Mouse (Mus musculus) macrophage (primary cell): Measurements from ENCODE around the gene Csdc2. TPM values are rescaled to one million over a fixed set of nuclear protein-coding genes. Genes with fewer than 3 reads are reported as not detected.

ENCODE experiments used
- H3K27ac ChIP-seq: fragments of 350-480 bp; formaldehyde crosslinking; 2 replicates; pipeline ENCODE4 v1.9.0; 2021
- H3K36me3 ChIP-seq: fragments of 350-480 bp; formaldehyde crosslinking; 2 replicates; pipeline ENCODE4 v1.9.0; 2021; ENCODE audit errors: inconsistent target
- H3K4me3 ChIP-seq: fragments of 350-480 bp; formaldehyde crosslinking; 2 replicates; pipeline ENCODE4 v1.9.0; 2021; ENCODE audit errors: inconsistent target
- H3K79me2 ChIP-seq: fragments of 350-480 bp; formaldehyde crosslinking; 2 replicates; pipeline ENCODE4 v1.9.0; 2021; ENCODE audit errors: inconsistent target
- WGBS: methylation state at CpG from one replicate; pipeline ENCODE4 v1.1.7; 2026; ENCODE audit warnings: inconsistent platforms; ENCODE audit not compliant: missing documents; 5-methylcytosine and 5-hydroxymethylcytosine counted together
- polyA plus RNA-seq: library from polyadenylated mRNA; stranded (reverse); fragments of 250-400 nt; gene quantifications from 3 replicates; pipeline ENCODE4 v1.2.4, GENCODE M21; 2018; ENCODE audit warnings: inconsistent platforms

Gene Csdc2
- polyA plus RNA-seq, 1 experiment from 2014 or later, result 0.10 TPM

- Histone ChIP-seq H3K36me3 (peaks cover 60% of the 10 kb centered on the region), H3K27ac (no peak overlapping the region)
- 89% methylated on average over 5 of the region's 5 CpGs for WGBS
These were observed 20.9 kb upstream of the Csdc2 start for GRCm38 (mm10) chr15:81915663-81916062.

DNA sequence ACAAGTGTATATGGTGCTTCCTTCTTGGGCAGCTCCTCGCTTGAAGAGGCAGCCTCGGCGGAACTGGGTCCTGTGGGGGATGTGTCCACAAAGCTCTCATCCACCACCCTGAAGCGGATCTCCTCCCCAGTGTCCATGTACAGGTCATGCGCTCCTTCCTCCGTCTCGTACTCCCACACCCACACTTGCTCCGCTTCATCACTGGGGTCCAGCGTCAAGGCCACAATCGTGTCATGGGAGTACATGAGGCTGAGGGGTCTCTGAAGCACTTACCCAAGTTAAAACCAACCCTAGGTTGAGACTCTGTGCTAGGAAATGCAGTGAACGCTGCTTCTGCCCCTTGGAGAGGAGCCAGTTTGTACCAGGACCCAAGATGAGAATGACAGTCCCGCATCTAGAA lies 19.4 kb upstream of the Csdc2 start:
- Histone ChIP-seq H3K36me3 (peaks cover 44% of the 10 kb centered on the region), H3K27ac (no peak overlapping the region), H3K79me2 (no peaks in the 10 kb centered on the region), H3K4me3 (no peak overlapping the region)
- WGBS, result 87% methylated on average over 12 of the region's 12 CpGs

More at GRCm38 (mm10) chr15:81915663-81916062, 20.9 kb upstream of the Csdc2 start:
- Histone ChIP-seq H3K4me3 (no peak overlapping the region), H3K79me2 (no peaks in the 10 kb centered on the region)

GRCm38 (mm10) chr15:81917621-81918463 lies 18.7 kb upstream of the Csdc2 start:
- H3K4me3 ChIP-seq, result no peak overlapping the region
- WGBS, result 73% methylated on average over 6 of the region's 6 CpGs
- H3K79me2 ChIP-seq, result no peaks in the 10 kb centered on the region
- H3K27ac ChIP-seq, result no peak overlapping the region
- H3K36me3 ChIP-seq, result peaks cover 38% of the 10 kb centered on the region

DNA sequence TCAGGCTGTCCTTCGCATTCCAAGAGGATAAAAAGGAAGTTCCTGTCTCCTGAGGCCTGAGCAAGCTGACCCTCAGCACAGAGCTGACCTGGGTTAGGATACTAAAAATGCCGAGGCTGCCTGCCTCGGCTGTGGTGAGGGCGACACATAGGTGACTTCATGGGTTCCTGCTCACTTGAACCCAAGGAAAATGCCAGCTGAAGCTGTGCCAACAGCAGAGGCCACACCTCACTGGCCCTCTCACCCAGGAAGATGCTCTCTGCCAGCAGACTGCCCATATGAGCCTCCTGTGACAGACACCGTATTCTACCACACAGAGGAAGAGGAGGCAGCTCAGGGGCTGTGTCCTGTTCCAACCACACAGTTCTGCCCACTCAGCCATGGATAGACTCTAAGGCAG lies 17.5 kb upstream of the Csdc2 start:
- H3K36me3 ChIP-seq, result peaks cover 26% of the 10 kb centered on the region

DNA sequence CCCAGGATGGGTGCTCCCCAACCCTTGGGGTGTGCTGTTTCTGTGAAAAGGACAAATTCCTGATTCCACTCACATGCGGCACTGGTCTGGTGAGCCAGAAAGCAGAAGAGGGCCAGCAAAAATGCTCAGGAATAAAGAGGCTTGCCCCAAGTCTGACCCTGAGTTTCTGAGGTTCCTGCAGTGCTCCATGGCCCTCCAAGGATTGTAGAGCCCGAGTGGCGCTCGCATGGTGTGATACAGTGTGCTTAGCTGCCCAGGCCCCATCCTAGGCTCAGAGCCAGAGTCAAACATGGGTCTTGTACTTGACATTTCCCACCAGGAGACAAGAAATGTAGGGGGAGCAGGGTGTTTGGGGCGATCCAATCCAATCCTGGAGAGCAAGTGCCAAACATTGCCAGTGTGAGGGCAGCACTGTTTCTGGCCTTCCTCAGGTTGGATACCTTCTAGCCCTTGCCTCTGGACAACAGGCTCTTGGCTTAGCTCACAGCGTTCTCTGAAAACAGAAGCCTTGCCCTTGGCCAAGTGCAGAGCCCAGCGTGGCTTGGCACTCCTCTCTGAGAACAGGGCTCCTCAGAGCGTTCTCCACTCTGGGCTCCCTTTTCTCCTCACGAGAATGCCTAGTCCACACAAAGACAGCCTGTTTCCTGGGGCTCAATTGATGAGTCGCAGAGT lies 15.9 kb upstream of the Csdc2 start:
- Histone ChIP-seq H3K4me3 (no peak overlapping the region), H3K79me2 (peaks cover 11% of the 10 kb centered on the region; the same call in 1 of the 2 replicates), H3K36me3 (peaks cover 10% of the 10 kb centered on the region; the same call in 1 of the 2 replicates), H3K27ac (no peak overlapping the region)
- WGBS, result 96% methylated on average over 10 of the region's 10 CpGs

More for the DNA sequence above, 17.5 kb upstream of the Csdc2 start:
- Histone ChIP-seq H3K4me3 (no peak overlapping the region), H3K79me2 (peaks cover 5% of the 10 kb centered on the region; the same call in 1 of the 2 replicates), H3K27ac (no peak overlapping the region)
- WGBS, result 96% methylated on average over 5 of the region's 5 CpGs

- no peak overlapping the region for H3K27ac ChIP-seq
- H3K36me3 ChIP-seq, result peaks cover 4% of the 10 kb centered on the region; the same call in 1 of the 2 replicates
- 95% methylated on average over 5 of the region's 5 CpGs for WGBS
- H3K79me2 ChIP-seq, result peaks cover 11% of the 10 kb centered on the region; the same call in 1 of the 2 replicates
- H3K4me3 ChIP-seq, result no peak overlapping the region
These were observed 15.3 kb upstream of the Csdc2 start for GRCm38 (mm10) chr15:81921255-81921654.

GRCm38 (mm10) chr15:81924933-81925332 lies 11.6 kb upstream of the Csdc2 start:
- Histone ChIP-seq H3K4me3 (peak overlapping the region; percentile 38; the same call in 1 of the 2 replicates), H3K79me2 (peaks cover 11% of the 10 kb centered on the region; the same call in 1 of the 2 replicates), H3K27ac (no peak overlapping the region), H3K36me3 (no peaks in the 10 kb centered on the region)
- 87% methylated on average over 11 of the region's 11 CpGs for WGBS

GRCm38 (mm10) chr15:81925760-81926445 lies 10.7 kb upstream of the Csdc2 start, which contains the start of gene Polr3h:
TSS of gene Polr3h (minus strand) at chr15:81926240.
- under 1% methylated on average over 54 of the region's 54 CpGs for WGBS
- H3K36me3 ChIP-seq, result no peaks in the 10 kb centered on the region
- H3K27ac ChIP-seq, result no peak within 1 kb of the TSS

GRCm38 (mm10) chr15:81926446-81926822 lies 10.1 kb upstream of the Csdc2 start:
- H3K36me3 ChIP-seq, result no peaks in the 10 kb centered on the region
- 44% methylated on average over 9 of the region's 9 CpGs for WGBS
- H3K27ac ChIP-seq, result no peak overlapping the region
- H3K4me3 ChIP-seq, result no peak overlapping the region
- peaks cover 11% of the 10 kb centered on the region; the same call in 1 of the 2 replicates for H3K79me2 ChIP-seq

More at GRCm38 (mm10) chr15:81925760-81926445, 10.7 kb upstream of the Csdc2 start, which contains the start of gene Polr3h:
- peaks cover 11% of the 10 kb centered on the region; the same call in 1 of the 2 replicates for H3K79me2 ChIP-seq
- H3K4me3 ChIP-seq, result peak within 1 kb of the TSS; percentile 38

GRCm38 (mm10) chr15:81927741-81928140 lies 8.8 kb upstream of the Csdc2 start:
- Histone ChIP-seq H3K27ac (no peak overlapping the region), H3K36me3 (no peaks in the 10 kb centered on the region), H3K79me2 (peaks cover 11% of the 10 kb centered on the region; the same call in 1 of the 2 replicates), H3K4me3 (no peak overlapping the region)
- 18% methylated on average over 4 of the region's 4 CpGs for WGBS

DNA sequence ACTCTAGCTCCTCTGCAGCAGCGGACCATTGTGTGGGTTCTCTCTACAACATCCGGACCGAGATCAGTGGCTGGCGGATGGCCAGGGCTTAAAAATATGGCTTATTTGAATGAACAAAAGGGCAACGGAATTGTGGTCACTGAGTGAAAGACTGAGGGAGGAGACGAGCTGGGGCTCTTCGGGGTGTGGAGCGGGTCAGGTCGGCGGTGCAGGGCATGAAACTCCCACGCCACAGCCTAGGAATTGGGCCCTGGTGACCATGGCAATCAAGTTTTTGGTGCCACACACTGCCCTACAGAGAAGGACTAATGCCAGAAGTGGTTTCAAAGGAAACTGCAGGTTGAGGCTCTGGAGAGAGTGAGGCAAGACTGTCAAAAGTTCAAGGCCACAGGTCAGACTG lies 8.3 kb upstream of the Csdc2 start:
- Histone ChIP-seq H3K4me3 (no peak overlapping the region), H3K36me3 (no peaks in the 10 kb centered on the region), H3K27ac (no peak overlapping the region), H3K79me2 (peaks cover 11% of the 10 kb centered on the region; the same call in 1 of the 2 replicates)
- WGBS, result 33% methylated on average over 11 of the region's 11 CpGs

GRCm38 (mm10) chr15:81932951-81933470 lies 3.5 kb upstream of the Csdc2 start:
- peak overlapping the region; percentile 46; the same call in 1 of the 2 replicates for H3K27ac ChIP-seq
- H3K79me2 ChIP-seq, result no peaks in the 10 kb centered on the region
- no peak overlapping the region for H3K4me3 ChIP-seq
- WGBS, result 54% methylated on average over 12 of the region's 12 CpGs
- H3K36me3 ChIP-seq, result no peaks in the 10 kb centered on the region

- Histone ChIP-seq H3K79me2 (no peaks in the 10 kb centered on the region), H3K36me3 (no peaks in the 10 kb centered on the region), H3K27ac (peak overlapping the region; percentile 46), H3K4me3 (no peak overlapping the region)
- WGBS, result 8% methylated on average over 1 of the region's 1 CpGs
These were observed 2.6 kb upstream of the Csdc2 start for GRCm38 (mm10) chr15:81933986-81934385.
